Mouse (Mus musculus) frontal cortex, adult (tissue): ENCODE data around the gene Bcar1.

Experiments
- ATAC-seq: cut with Nextera tagmentation; 2 replicates; pipeline ENCODE4 v1.9.2; 2017; ENCODE audit warnings: mild to moderate bottlenecking, moderate library complexity, mixed read lengths; ENCODE audit not compliant: low TSS enrichment

Gene Bcar1

GRCm38 (mm10) chr8:111769764-111770428 is 26.3 kb upstream of the Bcar1 start:
- ATAC-seq, result peak; percentile 72

- no peak for ATAC-seq
Observed at GRCm38 (mm10) chr8:111769296-111769695, 25.7 kb upstream of the Bcar1 start.

DNA sequence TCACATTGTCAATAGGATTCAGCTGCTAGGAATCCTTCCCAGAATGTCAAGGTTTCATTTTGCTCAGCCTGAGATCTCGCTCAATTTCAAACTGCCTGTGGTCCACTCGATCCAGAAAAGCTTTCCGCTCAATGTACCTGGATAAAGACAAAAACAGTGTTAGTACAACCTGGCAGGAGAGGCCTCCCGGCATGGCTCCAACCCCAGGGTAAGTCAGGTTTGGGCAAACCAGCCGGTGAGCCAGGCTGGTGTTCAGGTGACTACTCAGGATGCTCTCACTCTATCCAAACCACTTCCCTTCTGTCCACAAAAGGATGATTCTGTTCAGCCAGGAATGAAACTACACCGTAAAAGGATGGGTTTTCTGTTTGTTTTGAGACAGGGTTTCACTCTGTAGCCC is 25.0 kb upstream of the Bcar1 start:
- no peak for ATAC-seq

- no peak for ATAC-seq
Observed at GRCm38 (mm10) chr8:111765616-111766015, 22.0 kb upstream of the Bcar1 start.

DNA sequence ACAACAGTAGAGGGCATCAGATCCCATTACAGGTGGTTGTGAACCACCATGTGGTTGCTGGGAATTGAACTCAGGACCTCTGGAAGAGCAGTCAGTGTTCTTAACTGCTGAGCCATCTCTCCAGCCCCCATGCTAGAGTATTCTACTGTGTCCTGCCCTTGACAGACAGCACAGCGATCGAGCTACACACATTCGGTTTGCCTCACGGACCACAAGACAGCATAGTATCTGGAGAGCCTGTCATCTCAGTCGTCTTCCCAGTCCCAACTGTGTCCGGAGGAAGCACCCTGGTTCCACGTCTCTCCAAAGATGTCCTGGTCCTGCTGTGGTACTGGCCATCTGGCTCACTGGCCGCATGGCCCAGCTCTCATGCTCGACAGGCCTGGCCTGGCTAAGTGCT is 21.5 kb upstream of the Bcar1 start:
- ATAC-seq, result no peak

GRCm38 (mm10) chr8:111760708-111761107 is 17.1 kb upstream of the Bcar1 start:
- no peak for ATAC-seq

DNA sequence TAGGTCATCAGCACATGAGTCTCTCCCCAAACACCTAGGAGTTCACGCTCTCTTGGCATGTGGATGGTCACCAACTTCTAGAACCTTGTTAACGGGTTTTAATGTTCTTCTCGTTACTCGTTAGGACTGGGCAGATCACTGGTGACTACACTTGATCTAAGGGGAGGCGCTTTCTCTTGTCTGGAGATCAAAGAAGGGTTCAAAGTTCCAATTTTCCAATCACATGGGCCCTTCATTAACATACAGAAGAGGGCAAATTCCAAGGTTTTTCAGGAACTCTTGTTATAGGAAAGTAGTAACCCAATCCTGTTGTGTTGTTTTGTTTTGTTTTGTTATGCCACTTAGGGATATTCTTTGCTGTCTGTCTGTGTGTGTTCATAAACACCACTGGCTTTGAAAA is 15.2 kb upstream of the Bcar1 start:
- ATAC-seq, result no peak

GRCm38 (mm10) chr8:111757599-111757998 is 14.0 kb upstream of the Bcar1 start:
- no peak for ATAC-seq

DNA sequence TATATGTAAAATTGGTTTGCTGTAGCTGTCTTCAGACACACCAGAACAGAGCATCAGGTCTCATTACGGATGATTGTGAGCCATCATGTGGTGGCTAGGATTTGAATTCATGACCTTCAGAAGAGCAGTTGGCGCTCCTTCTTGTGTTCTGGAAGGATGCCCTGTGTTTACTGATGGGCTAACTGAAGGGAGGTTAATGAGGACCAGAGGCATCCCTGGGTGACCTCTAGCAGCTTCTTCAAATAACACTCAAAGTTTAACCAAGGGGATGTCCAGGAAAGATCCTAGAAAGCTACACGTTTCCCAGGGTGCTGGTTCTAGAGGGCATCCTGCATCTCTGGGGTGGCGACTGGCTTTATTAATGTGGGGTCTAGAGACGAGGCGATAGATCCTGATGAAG is 11.1 kb upstream of the Bcar1 start:
- no peak for ATAC-seq

DNA sequence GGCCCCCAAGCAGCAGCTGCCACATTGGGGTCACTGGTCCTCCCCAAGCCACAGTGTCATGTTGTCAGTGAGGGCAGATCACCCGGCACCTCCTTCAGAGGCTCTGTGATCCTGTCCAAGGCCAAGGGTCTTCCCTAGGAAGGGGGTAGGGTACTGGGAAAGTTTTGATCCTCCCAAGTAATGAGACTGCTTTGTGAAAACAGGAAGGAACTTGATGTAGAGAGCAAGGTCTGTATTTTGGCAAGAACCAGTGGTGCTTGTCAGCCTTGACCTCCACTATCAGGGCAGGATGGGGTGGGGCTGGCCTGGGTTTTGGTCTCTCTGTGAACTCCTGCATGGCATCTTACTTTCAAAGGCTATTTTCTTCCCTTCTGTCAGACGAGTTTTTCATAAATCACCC is 10.5 kb upstream of the Bcar1 start:
- no peak for ATAC-seq

GRCm38 (mm10) chr8:111748766-111749165 is 5.2 kb upstream of the Bcar1 start:
- ATAC-seq, result no peak

- ATAC-seq, result no peak
Observed at GRCm38 (mm10) chr8:111747866-111748649, 4.4 kb upstream of the Bcar1 start.

- no peak for ATAC-seq
Observed at GRCm38 (mm10) chr8:111746582-111747465, 3.2 kb upstream of the Bcar1 start.

DNA sequence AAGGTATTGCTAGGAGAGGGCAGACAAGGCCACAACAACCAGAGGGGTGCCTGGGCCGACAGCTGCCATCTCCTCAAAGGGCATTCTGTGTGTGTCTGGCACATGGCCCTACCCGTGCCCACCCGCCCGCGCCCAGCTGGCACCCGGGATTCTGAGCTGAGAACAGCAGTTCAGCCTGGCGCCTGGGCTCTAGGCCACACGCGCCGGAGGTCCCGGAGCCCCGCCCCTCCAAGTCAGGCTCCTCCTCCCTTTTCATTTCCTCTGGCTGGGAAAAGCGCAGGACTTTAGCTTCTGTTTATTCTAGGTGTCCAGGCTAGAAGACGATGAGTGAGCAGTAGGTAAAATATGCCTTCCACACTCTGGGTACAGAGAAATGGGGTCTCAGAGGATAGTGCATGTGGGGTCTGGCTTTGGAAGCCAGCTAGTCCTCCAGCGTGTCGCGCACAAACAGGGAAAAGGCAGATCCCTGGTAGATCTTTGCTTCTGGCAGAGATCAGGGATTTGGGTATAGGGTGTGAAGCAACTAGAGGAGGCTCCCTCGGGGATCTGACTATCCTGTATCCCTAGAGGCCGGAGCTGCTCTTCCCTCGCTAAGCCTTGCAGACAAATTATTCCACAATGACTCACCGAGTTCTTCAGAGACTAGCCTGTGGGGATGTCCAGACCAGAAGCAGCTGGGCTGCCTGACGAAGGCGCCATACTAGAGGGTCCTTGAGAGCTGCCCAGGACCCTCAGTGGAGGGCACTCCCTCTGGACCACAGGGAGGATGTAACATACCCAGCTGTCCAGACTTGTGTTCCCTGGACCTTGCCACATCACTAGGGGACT is 2.2 kb upstream of the Bcar1 start:
- peak; percentile 56 for ATAC-seq

- no peak for ATAC-seq
Observed at GRCm38 (mm10) chr8:111745086-111745485, 1.5 kb upstream of the Bcar1 start.

DNA sequence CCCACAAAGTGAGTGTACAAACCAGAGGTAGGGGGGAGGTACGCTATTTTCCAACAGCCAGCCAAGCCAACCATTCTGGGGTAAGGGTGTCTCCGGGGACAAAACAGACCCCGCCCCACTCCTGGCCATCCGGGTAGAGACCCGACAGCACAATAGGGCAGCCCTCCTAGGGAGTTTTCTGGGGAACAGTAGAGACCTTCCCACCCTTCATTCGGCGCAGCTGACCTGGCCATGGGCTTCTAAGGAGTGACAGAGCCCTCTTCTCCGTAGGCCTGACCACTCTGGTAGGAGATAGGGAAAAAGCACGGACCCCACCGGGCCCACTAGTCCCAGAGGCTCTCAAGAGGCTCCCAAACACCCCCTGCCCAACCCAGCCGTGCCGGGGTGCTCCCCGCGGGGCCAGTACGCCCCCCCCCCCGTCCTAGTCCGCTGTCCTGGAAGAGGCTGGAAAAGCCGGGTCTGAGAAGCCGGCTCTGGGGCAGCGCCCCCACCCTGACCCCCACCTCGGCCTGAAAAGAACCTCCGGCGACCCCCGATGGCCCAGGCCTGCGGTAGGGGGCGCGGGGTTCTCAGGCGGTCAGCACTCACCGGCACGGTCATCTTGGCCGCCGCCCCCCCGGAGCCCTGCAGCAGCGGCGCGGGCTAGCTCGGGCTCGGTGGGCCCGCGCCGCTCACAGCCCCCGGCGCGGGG is 363 bp downstream of the Bcar1 start:
- ATAC-seq, result no peak

DNA sequence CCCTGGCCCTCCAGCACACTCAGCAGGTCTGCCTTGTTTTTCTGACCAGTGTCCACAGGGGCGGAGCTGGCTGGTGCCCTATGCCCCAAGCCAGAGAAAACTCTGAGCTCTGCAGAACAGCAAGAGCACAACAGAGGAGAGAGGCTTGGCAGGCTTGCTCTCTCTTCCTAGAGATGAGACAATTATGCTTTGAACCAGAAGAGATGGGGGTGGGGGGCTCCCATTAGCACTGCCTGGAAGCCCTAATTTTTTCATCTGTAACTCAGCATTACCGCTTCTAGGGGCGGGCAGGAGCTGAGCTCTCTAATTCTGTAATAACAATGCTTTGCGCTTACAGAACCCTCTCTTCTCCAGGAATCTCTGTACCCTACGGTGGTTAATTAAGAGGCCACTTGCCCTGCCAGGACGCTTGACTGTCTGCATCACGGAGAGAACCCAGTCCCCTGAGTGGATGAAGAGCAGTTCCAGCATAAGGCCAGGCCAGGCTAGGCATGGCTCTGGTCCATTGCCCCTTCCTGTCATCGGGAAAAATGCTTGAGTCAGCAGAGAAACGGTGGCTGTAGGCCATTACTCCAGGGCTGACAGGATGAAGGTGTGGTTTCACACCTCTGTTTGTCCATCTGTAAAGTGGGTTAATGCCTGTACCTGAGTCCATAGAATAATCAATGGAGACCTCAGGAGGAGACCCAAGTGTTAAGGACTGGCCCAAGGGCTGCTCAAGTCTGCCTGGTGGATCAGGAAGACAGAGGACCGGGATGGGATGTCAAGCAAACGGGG is 1.2 kb downstream of the Bcar1 start:
- ATAC-seq, result no peak

GRCm38 (mm10) chr8:111741556-111741955 is 2.1 kb downstream of the Bcar1 start:
- ATAC-seq, result peak; percentile 35

DNA sequence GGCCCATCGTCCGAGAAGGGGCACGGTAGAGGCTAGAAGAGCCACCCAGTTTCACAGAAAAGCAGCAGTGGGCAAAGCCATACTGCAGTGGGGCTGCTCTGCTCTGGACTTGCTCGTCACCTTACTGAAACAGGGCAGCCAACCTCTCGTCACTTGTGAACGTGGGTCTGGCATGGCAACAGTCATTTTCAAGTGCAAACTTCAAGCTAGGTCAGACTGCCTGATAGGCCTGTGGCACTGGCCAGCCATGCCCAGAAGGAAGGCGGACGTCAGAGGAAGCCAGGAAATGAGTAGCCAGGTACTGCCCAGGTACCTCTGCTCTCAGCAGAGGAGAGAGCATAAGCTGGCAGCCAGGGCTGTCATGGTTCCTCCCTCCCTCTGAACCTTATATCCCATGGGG is 2.6 kb downstream of the Bcar1 start:
- no peak for ATAC-seq

- ATAC-seq, result no peak
Observed at GRCm38 (mm10) chr8:111740301-111740711, 3.3 kb downstream of the Bcar1 start.
